Comparison of ENCODE assay signal across 9 mouse cellular contexts in the genomic region with DNA sequence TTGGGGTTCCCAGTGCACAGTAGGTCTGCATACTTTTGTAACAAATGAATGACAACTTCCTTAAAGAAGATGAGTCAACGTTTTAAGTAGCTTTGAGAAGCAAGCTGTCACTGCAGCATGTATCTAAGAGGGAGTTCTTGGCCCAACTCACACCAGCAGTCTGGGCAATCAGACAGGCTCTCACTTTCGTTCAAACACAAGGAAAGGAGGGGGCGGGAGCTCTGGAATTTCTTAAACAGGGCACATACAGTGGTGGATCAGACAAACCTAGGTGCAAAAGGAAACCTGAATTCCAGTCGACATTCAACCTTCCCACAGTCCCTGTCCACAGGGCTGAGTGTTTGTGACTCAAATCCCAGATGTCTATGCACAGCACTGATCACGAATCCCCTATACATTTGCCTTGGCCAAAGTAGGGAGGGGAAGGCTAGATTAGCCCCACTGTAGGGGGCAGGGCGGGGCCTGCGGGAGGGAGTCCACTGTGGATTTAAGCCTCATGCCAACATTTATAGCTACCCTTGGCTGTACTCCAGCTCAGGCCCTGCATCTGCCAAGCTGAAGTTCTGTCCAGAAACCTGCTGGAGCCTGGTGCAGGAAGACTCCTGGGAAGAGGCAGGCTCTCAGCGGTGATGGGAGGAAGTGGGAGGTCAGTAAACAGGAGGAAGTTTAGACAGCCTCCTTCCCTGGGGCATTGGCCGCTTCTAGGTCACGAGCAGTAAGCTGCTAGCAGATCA.
DNase-seq lines count a peak whose midpoint lies in the region; ATAC-seq and TF ChIP-seq lines count a peak whose summit lies in the region.
"Had no signal": no experiment of that assay in that cellular context is flagged by ENCODE, and none has a peak within 500 bp of the region (broad histone marks: within the 10 kb centered on the region; RNA-seq: fewer than 3 reads in every experiment).

No protein-coding gene starts in this region.

- no peaks in the 10 kb centered on the region for H3K36me3 ChIP-seq in E14TG2a.4 (ENCODE audit: insufficient read depth, low read length)
- H3K36me3 ChIP-seq: embryonic facial prominence, embryonic 12.5 days had no signal

- H3K4me3 ChIP-seq in E14TG2a.4 (replicated peaks; ENCODE audit: low read length) = peak overlapping the region; percentile 41
- H3K4me3 ChIP-seq: embryonic facial prominence, embryonic 12.5 days had no signal

- H3K27me3 ChIP-seq in E14TG2a.4 (ENCODE audit: insufficient read depth, low read length) = peaks cover 1% of the 10 kb centered on the region; the same call in 1 of the 2 replicates
- H3K27me3 ChIP-seq: embryonic facial prominence, embryonic 12.5 days had no signal

- peaks cover 12% of the 10 kb centered on the region for H3K4me1 ChIP-seq in E14TG2a.4 (replicated peaks; ENCODE audit: low read depth, low read length)
- H3K4me1 ChIP-seq: embryonic facial prominence, embryonic 12.5 days had no signal

- ATAC-seq in activated CD4-positive, CD25-positive, alpha-beta regulatory T cell, adult 4 months = no peak

- H3K9me3 ChIP-seq in E14TG2a.4 (ENCODE audit: low read length) = no peaks in the 10 kb centered on the region
- H3K9me3 ChIP-seq: embryonic facial prominence, embryonic 12.5 days had no signal

- TF ChIP-seq CTCF in E14TG2a.4 (conservative IDR thresholded peaks at IDR 0.05; ENCODE audit: low read length) = no peak

- DNase-seq in frontal cortex, adult 2 months (ENCODE audit: extremely low spot score in 1 of 2, low spot score in 1 of 2) = peak; percentile 14 to 32
- no peak for DNase-seq in frontal cortex, postnatal 25 days (ENCODE audit: low spot score in 2 of 2)
- DNase-seq in cerebellum, adult 9-11 months = peak; percentile 80
- DNase-seq in heart, adult 8-10 months (ENCODE audit: low spot score) = peak; percentile 69
- DNase-seq in kidney, postnatal 10 days = peak; percentile 85
- DNase-seq in skeletal muscle tissue, adult 2 months (ENCODE audit: low read depth, low spot score) = peak; percentile 52

Comparison
In these comparisons a context has a peak if more than half of its experiments do, and no peak if none do; other contexts are left out.
1. DNase-seq: peak in frontal cortex, adult 2 months (2 of 2), cerebellum, adult 9-11 months (single experiment), heart, adult 8-10 months (single experiment), kidney, postnatal 10 days (single experiment) and skeletal muscle tissue, adult 2 months (single experiment); none in frontal cortex, postnatal 25 days (0 of 2).